Mouse (Mus musculus): ENCODE measurements around the gene Gm21060. TPM values are rescaled to one million over a fixed set of nuclear protein-coding genes. Genes with fewer than 3 reads are reported as not detected.
"Not testable (repeated sequence)": the region's sequence is repeated elsewhere in the genome, so short reads cannot be mapped to it uniquely, and the experiment has no call there.

The Gm21060 gene
- polyA plus RNA-seq, 1 experiment from 2014 or later = not detected

- no peak for DNase-seq (ENCODE audit: low spot score)
- no peak overlapping the region for H3K9ac ChIP-seq (ENCODE audit: low read length)
- no peak overlapping the region for H3K27ac ChIP-seq (replicated peaks)
These were observed 21.4 kb downstream of the Gm21060 start for GRCm38 (mm10) chr19:61275446-61275845.

DNA sequence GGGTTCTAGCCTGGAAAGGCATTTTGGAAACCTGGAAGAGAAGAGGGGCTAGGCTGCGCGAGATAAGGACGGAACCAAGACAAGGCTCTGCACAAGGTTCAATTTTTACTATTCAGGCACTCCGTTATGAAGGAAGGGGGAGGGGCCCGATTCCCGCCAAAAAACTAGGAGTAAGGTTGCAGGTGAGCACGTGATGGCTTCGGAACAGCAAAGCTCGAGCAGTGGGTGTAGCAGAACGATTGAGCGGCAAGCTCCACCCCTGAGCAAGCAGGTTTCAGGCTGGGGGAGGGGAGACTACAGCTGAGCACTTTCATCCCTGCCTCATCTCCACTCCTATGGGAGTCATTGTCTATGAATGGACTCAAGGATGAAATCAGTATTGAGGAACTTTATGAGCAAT, 27.7 kb downstream of the Gm21060 start:
- not testable (repeated sequence) for H3K4me2 ChIP-seq (replicated peaks; ENCODE audit: low read depth); H3K9ac ChIP-seq (ENCODE audit: low read length); H3K4me3 ChIP-seq (ENCODE audit: low read depth, low read length); H3K27me3 ChIP-seq (ENCODE audit: control insufficient read depth, insufficient read depth, low read length); H3K4me1 ChIP-seq (replicated peaks; ENCODE audit: control insufficient read depth, insufficient read depth); H3K27ac ChIP-seq (replicated peaks); ATAC-seq (ENCODE audit: low FRiP score, low TSS enrichment); DNase-seq (ENCODE audit: low spot score); H3K9me3 ChIP-seq (ENCODE audit: control insufficient read depth, low read length); H3K36me3 ChIP-seq (ENCODE audit: control insufficient read depth, insufficient read depth, low read length)
- WGBS = 25% methylated on average over 11 of the region's 11 CpGs

More at GRCm38 (mm10) chr19:61275446-61275845, 21.4 kb downstream of the Gm21060 start:
- no peaks in the 10 kb centered on the region for H3K27me3 ChIP-seq (ENCODE audit: control insufficient read depth, insufficient read depth, low read length)
- WGBS = 82% methylated on average over 1 of the region's 1 CpGs
- no peak for TF ChIP-seq CTCF (IDR thresholded peaks at IDR 0.05; ENCODE audit: low read depth)
- no peak for TF ChIP-seq EP300 (optimal IDR thresholded peaks at IDR 0.05)
- no peak overlapping the region for H3K4me2 ChIP-seq (replicated peaks; ENCODE audit: low read depth)
- no peaks in the 10 kb centered on the region for H3K36me3 ChIP-seq (ENCODE audit: control insufficient read depth, insufficient read depth, low read length)
- no peak for ATAC-seq (ENCODE audit: low FRiP score, low TSS enrichment)
- H3K4me3 ChIP-seq (ENCODE audit: low read depth, low read length) = no peak overlapping the region
- no peaks in the 10 kb centered on the region for H3K4me1 ChIP-seq (replicated peaks; ENCODE audit: control insufficient read depth, insufficient read depth)
- no peaks in the 10 kb centered on the region for H3K9me3 ChIP-seq (ENCODE audit: control insufficient read depth, low read length)

DNA sequence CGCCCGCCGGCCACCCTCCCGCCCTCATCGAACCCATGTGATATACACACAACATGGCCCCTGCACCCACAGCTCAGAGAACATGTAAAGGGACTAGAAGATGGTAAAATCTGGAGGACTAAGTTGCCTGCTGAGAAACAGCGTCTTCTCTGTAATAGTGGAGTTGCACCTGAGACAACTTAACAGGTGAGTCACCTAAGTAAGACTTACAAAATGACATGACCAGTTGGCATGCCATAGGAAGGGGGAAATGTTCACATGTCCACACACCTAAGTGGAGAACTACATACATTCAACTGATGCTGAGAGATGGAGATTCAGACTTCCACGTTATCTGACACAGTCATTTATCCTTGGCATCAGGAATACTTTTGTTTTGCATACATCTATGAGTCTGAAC, 29.7 kb downstream of the Gm21060 start:
- DNase-seq (ENCODE audit: low spot score) = no peak
- no peak for TF ChIP-seq CTCF (IDR thresholded peaks at IDR 0.05; ENCODE audit: low read depth)
- no peak for TF ChIP-seq EP300 (optimal IDR thresholded peaks at IDR 0.05)
- 19% methylated on average over 7 of the region's 7 CpGs for WGBS
- H3K9me3 ChIP-seq (ENCODE audit: control insufficient read depth, low read length) = no peaks in the 10 kb centered on the region
- no peak overlapping the region for H3K4me3 ChIP-seq (ENCODE audit: low read depth, low read length)
- no peaks in the 10 kb centered on the region for H3K4me1 ChIP-seq (replicated peaks; ENCODE audit: control insufficient read depth, insufficient read depth)
- no peaks in the 10 kb centered on the region for H3K36me3 ChIP-seq (ENCODE audit: control insufficient read depth, insufficient read depth, low read length)
- ATAC-seq (ENCODE audit: low FRiP score, low TSS enrichment) = no peak
- H3K4me2 ChIP-seq (replicated peaks; ENCODE audit: low read depth) = no peak overlapping the region
- H3K27me3 ChIP-seq (ENCODE audit: control insufficient read depth, insufficient read depth, low read length) = no peaks in the 10 kb centered on the region
- no peak overlapping the region for H3K9ac ChIP-seq (ENCODE audit: low read length)
- H3K27ac ChIP-seq (replicated peaks) = no peak overlapping the region

DNA sequence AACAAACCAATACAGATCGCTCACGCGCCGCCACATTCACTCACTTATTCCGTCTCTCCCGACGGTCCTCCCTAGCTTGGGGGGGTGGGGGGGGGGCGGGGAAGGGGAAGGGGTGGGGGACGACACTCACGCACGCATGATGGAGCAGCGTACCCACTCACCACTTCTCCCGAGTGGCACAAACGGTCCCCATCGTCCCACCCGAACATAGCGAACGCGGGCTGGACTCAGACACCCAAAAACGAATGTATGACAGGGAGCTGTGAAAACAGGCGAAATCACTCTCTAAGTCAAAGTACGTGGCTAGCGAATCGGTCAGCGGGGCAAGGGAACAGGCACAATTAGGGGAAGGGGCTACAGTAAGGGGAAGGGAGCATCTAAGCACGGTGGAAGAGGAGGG, 30.2 kb downstream of the Gm21060 start:
- DNase-seq (ENCODE audit: low spot score) = peak; percentile 91
- no peak for ATAC-seq (ENCODE audit: low FRiP score, low TSS enrichment)
- H3K36me3 ChIP-seq (ENCODE audit: control insufficient read depth, insufficient read depth, low read length) = no peaks in the 10 kb centered on the region

DNA sequence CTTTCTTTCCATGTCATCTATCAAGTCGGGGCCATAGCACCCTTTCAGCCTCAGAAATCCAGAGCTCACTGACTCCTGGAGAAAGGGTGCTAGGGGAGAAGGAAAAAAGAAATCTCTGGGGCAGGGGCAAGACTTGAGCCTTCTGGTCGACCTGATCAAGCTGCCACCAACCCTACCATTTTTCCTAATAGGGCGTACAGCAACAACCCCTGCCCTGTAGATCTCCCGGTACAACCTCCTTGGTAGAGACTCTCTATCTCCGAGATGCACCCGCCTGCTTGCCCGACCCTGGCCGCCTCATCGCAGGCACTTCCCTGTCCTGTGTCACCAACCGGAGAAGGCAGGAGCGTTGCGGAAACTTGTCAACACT, 30.6 kb downstream of the Gm21060 start:
- no peaks in the 10 kb centered on the region for H3K4me1 ChIP-seq (replicated peaks; ENCODE audit: control insufficient read depth, insufficient read depth)
- WGBS = 2% methylated on average over 12 of the region's 12 CpGs

More for the DNA sequence above, 30.2 kb downstream of the Gm21060 start:
- H3K4me2 ChIP-seq (replicated peaks; ENCODE audit: low read depth) = no peak overlapping the region
- TF ChIP-seq EP300 (optimal IDR thresholded peaks at IDR 0.05) = no peak
- no peak for TF ChIP-seq CTCF (IDR thresholded peaks at IDR 0.05; ENCODE audit: low read depth)
- H3K4me3 ChIP-seq (ENCODE audit: low read depth, low read length) = no peak overlapping the region
- H3K4me1 ChIP-seq (replicated peaks; ENCODE audit: control insufficient read depth, insufficient read depth) = no peaks in the 10 kb centered on the region
- WGBS = 2% methylated on average over 25 of the region's 26 CpGs
- no peaks in the 10 kb centered on the region for H3K9me3 ChIP-seq (ENCODE audit: control insufficient read depth, low read length)
- H3K9ac ChIP-seq (ENCODE audit: low read length) = no peak overlapping the region
- no peaks in the 10 kb centered on the region for H3K27me3 ChIP-seq (ENCODE audit: control insufficient read depth, insufficient read depth, low read length)
- H3K27ac ChIP-seq (replicated peaks) = no peak overlapping the region

DNA sequence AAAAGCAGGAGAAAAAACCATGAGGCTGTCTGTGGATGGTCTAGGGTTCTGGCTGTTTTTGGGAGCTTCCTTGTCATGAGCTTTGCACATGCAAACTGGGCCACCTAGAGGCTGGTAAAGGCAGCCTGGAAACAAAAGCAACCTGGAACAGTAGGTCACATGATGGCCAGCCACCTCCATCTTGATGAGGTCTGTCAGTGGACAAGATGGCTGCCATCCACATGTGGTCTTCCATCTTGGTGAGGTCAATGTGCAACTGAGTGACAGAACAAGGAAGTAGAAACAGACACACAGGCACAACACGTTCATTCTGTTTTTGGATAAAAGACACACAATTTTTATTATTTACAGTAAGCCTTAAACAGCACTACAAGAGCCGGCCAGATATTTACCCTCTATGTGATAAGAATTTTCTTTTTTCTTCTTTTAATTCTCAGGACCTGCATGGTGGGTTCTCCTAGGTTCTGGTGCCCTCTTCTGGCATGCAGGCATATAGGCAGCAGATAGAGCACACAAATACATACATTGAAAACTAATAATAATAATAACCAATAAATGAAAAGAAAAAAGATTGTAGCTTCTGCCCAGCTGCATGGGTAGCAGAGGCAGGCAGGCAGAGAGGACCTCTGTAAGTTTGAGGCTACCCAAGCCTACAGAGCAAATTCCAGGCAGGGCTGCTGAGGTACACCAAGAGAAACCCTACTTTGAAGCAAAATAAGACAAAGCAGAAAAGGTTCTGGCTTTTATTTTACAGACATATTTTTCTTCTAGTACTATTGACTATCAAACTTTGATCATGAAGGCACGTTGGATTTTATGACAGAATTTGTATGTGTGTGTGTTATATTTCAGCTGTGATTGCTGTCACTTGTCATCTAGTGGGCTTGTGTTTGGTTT, 31.3 kb downstream of the Gm21060 start:
- no peaks in the 10 kb centered on the region for H3K27me3 ChIP-seq (ENCODE audit: control insufficient read depth, insufficient read depth, low read length)
- DNase-seq (ENCODE audit: low spot score) (peak; percentile 70), ATAC-seq (ENCODE audit: low FRiP score, low TSS enrichment) (peak; percentile 55)
- WGBS = 20% methylated on average over 3 of the region's 3 CpGs
- peak; percentile 65 for TF ChIP-seq CTCF (IDR thresholded peaks at IDR 0.05; ENCODE audit: low read depth)
- no peak for TF ChIP-seq EP300 (optimal IDR thresholded peaks at IDR 0.05)
- H3K9ac ChIP-seq (ENCODE audit: low read length) = no peak overlapping the region
- no peaks in the 10 kb centered on the region for H3K4me1 ChIP-seq (replicated peaks; ENCODE audit: control insufficient read depth, insufficient read depth)
- no peaks in the 10 kb centered on the region for H3K36me3 ChIP-seq (ENCODE audit: control insufficient read depth, insufficient read depth, low read length)
- no peaks in the 10 kb centered on the region for H3K9me3 ChIP-seq (ENCODE audit: control insufficient read depth, low read length)
- no peak overlapping the region for H3K4me3 ChIP-seq (ENCODE audit: low read depth, low read length)
- no peak overlapping the region for H3K27ac ChIP-seq (replicated peaks)
- H3K4me2 ChIP-seq (replicated peaks; ENCODE audit: low read depth) = no peak overlapping the region

More for the DNA sequence above, 30.6 kb downstream of the Gm21060 start:
- H3K27me3 ChIP-seq (ENCODE audit: control insufficient read depth, insufficient read depth, low read length) = no peaks in the 10 kb centered on the region
- no peak overlapping the region for H3K4me3 ChIP-seq (ENCODE audit: low read depth, low read length)
- H3K9ac ChIP-seq (ENCODE audit: low read length) = no peak overlapping the region
- ATAC-seq (ENCODE audit: low FRiP score, low TSS enrichment) (no peak), DNase-seq (ENCODE audit: low spot score) (peak; percentile 44)
- no peak overlapping the region for H3K4me2 ChIP-seq (replicated peaks; ENCODE audit: low read depth)
- H3K36me3 ChIP-seq (ENCODE audit: control insufficient read depth, insufficient read depth, low read length) = no peaks in the 10 kb centered on the region
- H3K27ac ChIP-seq (replicated peaks) = no peak overlapping the region
- H3K9me3 ChIP-seq (ENCODE audit: control insufficient read depth, low read length) = no peaks in the 10 kb centered on the region
- no peak for TF ChIP-seq EP300 (optimal IDR thresholded peaks at IDR 0.05)
- no peak for TF ChIP-seq CTCF (IDR thresholded peaks at IDR 0.05; ENCODE audit: low read depth)

All from stomach, postnatal 0 days (tissue).